Mouse (Mus musculus) cerebellum, adult 11-12 months (tissue): ENCODE results near the gene Anks1.
A peak's percentile ranks its signal among the peaks of the same experiment; 100 is the strongest.

Experiments
- DNase-seq: peaks from one replicate; pipeline ENCODE4 v3.0.0; 2022

Gene Anks1

DNA sequence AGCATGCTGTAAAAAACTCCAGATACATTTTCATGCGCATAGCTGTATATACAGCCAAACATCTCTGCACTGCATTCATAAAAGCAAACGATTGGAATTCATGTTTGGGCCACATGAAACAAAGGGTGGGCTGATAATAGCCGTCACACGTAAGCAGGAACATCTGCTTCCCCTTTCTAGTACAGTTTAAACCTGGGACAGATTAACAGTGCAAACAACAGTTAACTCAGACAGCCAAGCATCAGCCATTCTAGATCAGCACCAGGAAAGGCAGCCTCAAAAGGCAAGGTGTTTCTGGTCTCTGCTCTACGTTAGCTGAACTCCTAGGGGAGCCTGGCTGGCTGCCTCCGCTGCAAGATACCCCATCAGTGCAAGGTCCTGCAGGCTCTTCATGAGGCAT lies 154.1 kb downstream of the Anks1 start:
- no peak for DNase-seq

GRCm38 (mm10) chr17:28067303-28067702 lies 158.2 kb downstream of the Anks1 start:
- no peak for DNase-seq

GRCm38 (mm10) chr17:28069446-28069845 lies 160.3 kb downstream of the Anks1 start:
- no peak for DNase-seq

DNA sequence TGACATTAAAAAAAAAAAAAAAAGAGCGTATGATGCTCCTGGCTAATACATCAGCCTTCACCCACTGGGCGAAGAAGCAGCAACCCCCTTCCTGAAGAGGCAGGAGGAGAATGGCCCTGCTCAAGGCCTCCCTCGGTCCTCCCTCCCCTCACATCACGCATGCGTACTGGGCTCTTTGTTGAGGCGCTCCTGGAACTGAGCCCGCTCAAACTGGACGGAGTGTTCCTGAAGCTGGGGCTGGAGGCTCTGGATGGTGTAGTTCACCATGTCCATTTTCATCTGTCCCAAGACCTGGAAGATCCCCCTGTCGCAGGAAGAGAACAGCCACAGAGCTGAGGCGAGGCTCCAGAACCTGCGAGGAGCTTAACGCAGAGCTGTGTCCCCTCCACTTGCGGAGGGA lies 161.2 kb downstream of the Anks1 start:
- no peak for DNase-seq

GRCm38 (mm10) chr17:28072730-28073129 lies 163.6 kb downstream of the Anks1 start:
- no peak for DNase-seq

DNA sequence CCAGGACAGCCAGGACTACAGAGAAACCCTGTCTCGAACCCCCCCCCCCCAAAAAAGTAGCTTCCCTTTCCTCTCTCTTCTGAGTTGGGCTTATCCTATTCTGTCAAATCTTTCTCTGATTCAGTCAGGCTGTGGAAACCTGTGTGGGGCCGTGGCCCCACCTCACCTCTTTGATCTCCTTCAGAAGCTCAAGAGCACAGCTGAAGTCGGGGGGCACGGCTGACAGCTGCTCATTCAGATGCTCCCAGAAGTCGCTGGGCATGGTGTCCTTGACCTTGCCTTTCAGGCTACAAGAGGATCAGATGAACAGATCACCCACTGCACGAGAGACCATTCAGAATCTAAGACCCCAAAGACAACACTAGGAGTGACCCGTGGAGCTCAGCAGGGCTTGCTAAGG lies 165.4 kb downstream of the Anks1 start:
- DNase-seq: no peak

- no peak for DNase-seq
Observed at GRCm38 (mm10) chr17:28078028-28078427, 168.9 kb downstream of the Anks1 start.

DNA sequence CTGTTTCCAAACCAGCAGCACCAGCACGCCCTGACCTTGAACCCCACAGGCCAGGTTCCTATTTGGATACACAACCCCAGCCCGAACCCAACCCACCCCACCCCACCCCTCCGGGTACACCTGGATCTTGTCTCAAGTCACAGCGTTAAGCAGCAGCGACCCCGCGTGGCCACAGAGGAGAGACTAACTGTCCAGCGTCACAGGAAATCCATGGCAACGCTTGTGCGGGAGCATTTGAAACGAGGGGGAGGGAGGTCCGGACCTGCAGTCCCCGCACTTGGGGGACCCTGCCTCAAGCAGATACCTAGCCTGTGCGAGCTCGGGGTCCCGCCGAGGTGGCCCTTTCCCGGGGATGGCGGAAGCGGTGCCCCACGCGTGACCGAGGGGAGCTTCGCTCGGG lies 170.5 kb downstream of the Anks1 start:
- peak; percentile 72 for DNase-seq

- no peak for DNase-seq
Observed at GRCm38 (mm10) chr17:28080045-28080816, 171.1 kb downstream of the Anks1 start, which contains the start of gene Tcp11. Gene Tcp11, minus strand, starts transcription at chr17:28080639.

- no peak for DNase-seq
Observed at GRCm38 (mm10) chr17:28080817-28081165, 171.7 kb downstream of the Anks1 start.

GRCm38 (mm10) chr17:28081385-28081784 lies 172.3 kb downstream of the Anks1 start:
- no peak for DNase-seq

- DNase-seq: no peak
Observed at GRCm38 (mm10) chr17:28081856-28082255, 172.8 kb downstream of the Anks1 start.

DNA sequence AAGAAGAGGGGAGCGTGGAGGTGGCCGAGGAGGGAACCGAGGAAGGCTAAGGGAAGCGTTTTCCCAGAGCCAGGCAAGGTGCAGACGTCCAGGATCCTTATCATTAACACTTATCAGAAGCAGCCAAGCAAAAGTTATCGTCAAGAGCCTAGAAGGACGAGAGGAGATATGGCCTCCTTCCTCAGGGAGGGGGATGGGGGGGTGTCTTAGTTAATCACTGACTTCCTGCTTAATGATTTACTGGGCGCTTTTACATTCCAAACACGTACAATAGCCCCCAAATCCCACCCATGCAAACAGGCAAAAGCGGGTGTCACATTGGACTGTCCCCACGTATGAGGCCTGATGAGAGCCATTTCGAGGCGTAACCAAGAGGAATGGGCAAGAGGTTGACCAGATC lies 173.8 kb downstream of the Anks1 start:
- no peak for DNase-seq

GRCm38 (mm10) chr17:28084395-28084905 lies 175.3 kb downstream of the Anks1 start:
- no peak for DNase-seq

DNA sequence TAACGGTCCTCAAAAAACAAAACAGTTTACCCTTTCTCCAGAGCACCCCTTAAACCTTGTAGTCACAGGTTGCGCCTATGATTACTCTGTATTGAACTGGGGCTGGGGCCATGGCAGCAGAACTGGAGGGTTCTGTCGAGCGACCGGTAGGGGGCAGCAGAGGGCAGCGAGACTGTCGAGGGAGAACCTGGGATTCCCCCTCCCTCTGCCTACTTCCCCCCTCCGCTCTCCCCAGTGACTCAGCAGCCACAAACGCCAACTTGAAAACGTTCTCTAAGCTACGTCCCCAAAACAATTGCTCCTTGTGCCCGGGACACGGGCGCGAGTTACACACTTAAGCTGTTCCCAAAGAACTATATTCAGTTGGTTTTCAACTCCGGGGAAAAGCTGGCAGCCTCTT lies 175.9 kb downstream of the Anks1 start:
- DNase-seq: peak; percentile 67

GRCm38 (mm10) chr17:28087430-28087829 lies 178.3 kb downstream of the Anks1 start:
- DNase-seq: no peak

DNA sequence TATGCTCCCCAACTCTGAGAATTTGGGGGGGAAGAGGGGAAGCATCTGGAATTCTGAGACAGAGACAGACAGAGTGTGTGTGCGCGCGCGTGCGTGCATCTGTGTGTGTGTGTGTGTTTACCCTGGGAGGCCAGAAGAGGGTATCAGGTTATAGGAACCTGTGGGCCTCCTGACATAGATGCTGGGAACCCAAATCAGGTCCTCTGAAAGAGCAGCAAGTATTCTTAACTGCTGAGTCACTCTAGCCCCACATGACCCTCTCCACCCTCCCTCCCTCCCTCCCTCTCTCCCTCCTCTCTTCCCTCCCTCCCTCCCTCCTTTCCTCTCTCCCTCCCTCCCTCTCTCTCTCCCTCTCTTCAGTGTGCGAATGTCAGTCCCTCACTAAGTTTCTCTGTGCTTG lies 179.6 kb downstream of the Anks1 start:
- DNase-seq: no peak

- no peak for DNase-seq
Observed at GRCm38 (mm10) chr17:28092297-28092696, 183.2 kb downstream of the Anks1 start.

- DNase-seq: no peak
Observed at GRCm38 (mm10) chr17:28093837-28094236, 184.7 kb downstream of the Anks1 start.

- DNase-seq: no peak
Observed at GRCm38 (mm10) chr17:28096418-28096817, 187.3 kb downstream of the Anks1 start.

- no peak for DNase-seq
Observed at GRCm38 (mm10) chr17:28097308-28097707, 188.2 kb downstream of the Anks1 start.

DNA sequence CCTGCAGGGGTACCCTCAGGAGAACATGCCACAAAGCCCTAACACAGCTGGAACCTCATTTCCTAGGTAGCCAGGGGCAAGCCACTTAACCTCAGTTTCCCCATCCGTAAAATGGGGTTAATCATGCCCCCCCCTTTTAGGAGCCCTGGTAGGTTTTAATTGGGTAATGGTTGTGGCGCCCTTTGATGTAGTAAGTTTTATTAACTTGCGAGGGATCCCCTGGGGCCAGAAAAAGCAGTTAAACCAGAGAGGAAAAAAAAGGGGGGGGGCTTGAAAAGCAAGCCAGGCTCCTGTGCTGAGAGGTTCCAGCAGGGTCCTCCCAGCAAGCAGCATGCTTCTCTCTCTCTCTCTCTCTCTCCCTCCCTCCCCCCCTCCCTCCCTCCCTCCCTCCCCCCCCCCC lies 190.0 kb downstream of the Anks1 start:
- no peak for DNase-seq

- no peak for DNase-seq
Observed at GRCm38 (mm10) chr17:28100669-28101068, 191.6 kb downstream of the Anks1 start.

DNA sequence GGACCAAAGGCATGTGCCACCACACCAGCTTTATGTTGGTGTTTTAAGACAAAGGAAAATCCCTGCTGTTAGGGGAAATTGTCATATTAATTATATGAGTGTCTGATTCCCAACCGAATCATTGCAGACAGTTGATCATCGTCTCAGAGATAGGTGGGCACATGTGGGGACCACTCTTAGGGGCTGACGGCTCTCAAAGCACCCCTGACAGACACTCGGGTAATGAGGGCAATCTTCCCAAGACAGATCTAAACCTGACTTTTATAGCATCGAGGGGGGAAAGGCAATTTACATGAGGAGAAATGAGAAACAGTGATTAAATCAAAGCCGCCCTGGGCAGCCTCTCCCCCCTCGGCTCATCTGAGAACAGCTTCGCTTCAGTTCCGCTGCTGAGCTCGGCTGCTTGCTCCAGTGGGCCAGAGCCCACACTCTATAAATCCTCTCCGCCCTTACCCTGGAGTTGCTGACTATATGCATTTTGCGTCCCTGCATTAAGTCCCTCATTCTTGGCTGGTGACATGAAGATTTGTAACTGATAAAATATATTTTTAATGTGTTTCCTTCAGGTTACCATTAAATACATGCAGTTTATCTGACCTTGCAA lies 192.3 kb downstream of the Anks1 start:
- no peak for DNase-seq

DNA sequence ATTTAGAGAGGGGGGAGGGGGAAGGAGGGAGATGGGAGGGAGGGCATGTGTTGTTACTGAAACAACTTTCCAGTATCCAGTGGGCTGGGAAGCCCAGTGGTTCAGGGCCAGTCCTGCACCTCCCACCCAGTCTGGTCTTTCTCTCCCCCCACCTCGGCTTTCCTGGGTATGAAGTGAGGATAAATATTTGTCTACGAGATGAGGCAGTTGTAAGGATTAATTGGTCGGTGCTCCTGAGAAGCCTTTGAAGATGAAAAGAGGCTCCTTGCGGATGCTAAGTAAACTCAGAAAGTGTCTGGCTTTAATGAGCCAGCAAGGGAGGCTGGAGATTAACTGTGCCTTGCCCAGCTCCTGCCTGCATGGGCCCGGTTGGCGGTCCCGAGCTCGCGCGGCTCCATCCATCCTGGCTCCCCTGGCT lies 192.8 kb downstream of the Anks1 start:
- DNase-seq: no peak
